Mouse (Mus musculus) layer of hippocampus, adult 8-10 months (tissue): ENCODE measurements around the gene Dlx6. TPM values are rescaled to one million over a fixed set of nuclear protein-coding genes. Genes with fewer than 3 reads are reported as not detected.

Experiments
- DNase-seq, 2 experiments: peaks; one replicate each; pipeline ENCODE4 v3.0.0; 2022; ENCODE audit warnings: low spot score in 2 of 2
- total RNA-seq, 4 experiments: library from RNA; stranded (reverse); gene quantifications; 2 replicates each; pipeline ENCODE4 v1.2.4; 2022

Gene Dlx6
- total RNA-seq, 4 experiments from 2014 or later, result 5.4 to 8.7 (median 6.5) TPM

DNA sequence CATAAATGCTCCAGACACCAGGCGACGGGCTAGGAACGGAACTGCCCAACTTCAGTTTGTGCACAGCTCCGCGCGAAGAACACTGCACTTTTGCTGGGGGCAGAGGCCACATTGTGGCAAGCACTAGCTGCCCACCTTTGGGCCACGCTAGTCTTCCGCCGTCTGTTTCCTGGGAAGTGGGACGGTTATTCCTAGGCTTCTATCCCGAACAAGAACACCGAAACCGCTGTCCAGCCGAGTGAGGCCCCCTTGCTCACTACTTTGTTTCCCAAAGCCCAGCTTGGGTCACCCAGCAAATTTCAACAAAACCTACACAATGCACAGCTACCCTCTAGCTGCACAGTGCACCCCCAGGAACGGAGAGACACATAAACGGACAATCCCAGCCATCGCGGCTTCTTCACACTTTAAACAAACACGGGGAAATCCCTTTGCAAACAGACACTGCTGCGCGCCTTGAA lies 3.2 kb upstream of the Dlx6 start:
- DNase-seq, result no peak

DNA sequence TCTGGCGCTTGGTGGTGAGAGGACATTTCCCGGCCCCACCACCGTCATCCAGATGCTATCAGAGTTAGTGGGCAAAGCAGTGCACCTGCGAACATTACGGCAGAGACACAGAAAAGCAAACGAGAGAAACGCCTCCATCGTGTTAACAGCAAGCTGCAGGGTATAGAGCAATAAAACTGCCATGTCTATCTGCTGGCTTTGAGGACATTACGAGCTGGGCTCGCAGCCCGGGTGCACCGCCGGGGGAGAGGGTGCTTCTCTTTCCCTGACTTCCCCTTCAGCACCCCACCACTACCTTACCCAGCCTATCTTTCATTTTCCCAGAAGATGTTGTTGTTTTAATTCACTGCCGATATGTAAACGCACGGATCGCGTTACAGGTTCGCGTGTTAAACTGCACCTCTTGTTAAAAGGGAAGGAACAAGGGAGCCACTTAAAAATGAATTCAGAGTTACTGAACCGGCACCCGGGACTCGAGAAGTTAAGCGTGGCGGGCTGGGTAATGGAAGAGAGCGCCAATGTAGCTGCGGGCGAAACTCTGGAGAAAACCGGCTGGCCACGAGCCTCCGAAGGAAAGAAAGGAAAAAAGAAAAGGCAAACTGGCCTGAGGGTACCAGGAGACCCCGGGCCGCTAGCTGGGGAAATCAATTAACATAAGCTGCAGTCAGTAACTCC lies 2.6 kb upstream of the Dlx6 start:
- no peak for DNase-seq

DNA sequence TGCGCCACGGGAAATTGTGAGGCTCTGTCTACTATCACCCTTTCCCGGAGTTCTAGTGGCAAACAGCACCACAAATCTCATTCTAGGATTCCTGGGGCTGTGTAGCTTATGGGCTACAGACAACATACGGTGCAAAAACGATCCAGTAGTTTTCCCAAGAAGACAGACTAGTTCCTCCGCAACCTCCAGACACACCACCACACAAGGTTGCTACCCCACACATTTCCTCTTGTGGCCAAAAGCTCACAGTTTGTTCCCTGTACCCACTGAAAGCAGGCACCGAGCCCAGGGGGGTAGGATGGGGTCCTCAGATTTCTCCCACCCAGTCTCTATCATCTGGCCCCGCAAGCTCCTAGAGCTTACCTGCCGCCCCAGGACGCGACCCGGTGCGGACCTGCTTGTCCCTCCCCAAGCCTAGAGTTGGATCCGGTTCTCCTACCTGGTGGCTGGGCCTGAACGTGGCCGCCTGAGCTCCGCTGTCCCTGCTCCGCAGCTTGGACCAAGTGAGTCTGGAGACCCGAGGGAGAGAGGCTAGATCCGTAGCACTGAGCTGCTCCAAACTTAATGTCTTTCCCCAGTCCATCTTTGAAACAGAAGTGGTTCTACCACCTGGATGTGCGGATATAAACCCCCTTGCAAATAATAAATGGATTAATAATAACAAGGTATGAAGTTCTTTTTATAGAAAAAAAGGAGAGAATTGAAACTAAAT lies 1.9 kb upstream of the Dlx6 start:
- no peak for DNase-seq

DNA sequence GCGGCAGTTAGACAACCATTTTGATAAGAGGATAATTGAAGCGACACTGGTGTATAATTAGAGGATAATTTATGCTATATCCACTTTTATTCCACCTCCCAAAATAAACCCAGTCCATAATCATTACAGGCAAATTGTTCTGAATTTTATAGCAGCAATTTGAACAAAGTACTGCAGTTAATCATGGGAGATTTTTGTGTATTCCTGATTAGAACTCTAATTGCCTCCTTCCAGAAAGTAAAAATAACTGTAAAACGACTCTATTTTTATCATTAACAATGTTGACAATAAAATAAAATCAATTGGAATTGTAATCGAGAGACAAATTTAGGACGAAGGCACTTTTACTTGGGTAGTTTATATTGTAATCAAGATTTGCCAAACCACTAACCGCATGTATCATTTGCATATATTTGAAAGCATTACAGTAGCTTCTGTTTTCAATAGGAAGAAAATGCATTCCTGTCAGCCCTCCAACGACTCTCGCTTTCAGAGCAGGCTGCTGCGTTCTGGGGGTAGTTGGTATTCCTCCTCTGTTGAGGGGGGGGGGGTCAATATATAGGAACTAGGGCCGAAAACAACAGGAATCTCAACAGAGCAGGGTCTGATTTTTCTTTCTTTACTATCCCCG lies 1.2 kb upstream of the Dlx6 start:
- DNase-seq, result no peak

DNA sequence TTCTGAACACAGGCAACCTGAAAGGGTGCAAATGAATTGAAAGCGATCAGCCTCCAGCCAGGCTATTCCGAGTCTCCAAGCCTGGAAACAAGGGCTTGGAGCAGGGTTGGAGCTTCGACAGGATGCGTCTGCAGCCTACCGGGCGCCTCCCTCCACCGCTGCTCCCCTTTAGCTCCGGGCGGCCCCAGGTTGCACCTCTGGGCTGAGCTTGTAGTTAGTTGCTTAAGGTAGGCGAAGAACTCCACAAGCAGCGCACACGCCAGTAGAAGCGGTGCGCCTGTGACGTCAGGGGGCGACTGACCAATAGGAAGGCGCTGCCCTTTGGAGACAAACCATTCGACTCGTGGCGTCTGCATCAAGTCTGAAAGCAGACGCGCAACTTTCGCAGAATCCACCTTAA lies 523 bp upstream of the Dlx6 start:
- DNase-seq, result no peak

DNA sequence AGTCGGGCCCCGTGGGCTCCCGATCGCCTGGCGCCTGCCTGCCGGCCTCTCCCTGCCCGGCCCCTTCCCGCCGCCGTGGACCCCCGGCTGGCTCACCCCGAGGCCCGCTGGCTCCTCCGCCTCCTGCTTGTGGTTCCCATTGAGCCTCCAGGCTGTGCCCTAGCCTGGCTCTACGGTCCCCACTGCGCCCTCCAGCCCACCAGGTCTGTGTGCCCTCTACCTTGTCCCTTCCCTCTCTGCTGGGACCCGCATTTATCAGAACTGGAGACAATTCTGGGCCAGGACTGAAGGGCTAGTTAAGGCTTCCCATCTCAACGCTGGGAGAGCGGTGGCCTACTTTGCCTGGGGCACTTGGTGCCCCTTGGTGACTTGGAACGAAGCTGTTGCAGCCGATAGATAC lies 821 bp downstream of the Dlx6 start:
- DNase-seq, result no peak

DNA sequence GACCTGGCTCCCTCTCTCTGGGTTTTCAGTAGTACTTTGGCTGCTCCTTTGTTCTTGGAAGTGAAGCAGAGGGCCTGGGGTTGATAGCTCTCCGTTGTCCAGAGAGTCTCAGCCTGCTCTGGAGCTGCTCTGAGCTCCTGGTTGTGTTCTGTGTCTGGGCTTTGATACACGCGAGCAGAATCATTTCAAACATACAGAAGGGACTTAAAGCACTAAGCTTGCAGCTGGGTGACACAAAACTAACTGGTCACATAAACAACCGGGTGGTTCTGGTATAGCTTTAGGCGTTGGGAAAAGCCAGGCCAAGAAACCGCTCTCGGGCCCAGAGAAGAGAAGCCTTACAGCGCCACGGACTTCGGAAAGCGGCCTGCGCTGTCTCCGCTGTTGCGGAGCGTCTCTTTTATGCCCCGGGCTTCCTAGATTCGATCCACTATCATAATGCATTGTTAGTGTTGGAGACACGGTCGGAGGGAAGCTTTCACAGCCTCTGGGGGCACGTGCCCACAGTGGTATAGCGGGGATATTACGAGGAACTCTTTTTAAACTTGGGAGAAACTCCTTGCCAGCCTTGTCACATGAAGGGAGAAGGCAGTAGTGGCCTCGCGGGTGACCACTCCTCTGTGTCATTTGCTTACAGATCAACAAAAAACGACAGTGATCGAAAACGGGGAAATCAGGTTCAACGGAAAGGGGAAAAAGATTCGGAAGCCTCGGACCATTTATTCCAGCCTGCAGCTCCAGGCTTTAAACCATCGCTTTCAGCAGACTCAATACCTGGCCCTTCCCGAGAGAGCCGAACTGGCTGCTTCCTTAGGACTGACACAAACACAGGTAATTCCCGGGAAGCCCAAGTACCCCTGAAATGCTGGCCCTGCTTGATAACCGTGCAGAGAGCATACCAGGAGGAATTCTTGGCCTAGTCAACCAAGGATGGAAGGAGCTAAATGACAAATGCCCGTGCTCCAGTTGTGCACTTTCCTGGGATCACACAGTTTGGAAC lies 1.6 kb downstream of the Dlx6 start:
- no peak for DNase-seq

DNA sequence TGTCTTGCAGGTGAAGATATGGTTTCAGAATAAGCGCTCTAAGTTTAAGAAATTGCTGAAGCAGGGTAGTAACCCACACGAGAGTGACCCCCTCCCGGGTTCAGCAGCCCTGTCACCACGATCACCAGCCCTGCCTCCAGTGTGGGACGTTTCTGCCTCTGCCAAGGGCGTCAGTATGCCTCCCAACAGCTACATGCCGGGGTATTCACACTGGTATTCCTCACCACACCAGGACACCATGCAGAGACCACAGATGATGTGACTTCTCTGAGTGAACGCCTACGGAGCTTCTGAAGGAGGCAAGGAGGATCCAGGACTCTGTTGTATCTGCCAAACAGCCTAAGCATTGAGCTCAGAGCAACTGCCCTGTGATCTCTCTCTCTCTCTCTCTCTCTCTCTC lies 3.9 kb downstream of the Dlx6 start:
- no peak for DNase-seq

DNA sequence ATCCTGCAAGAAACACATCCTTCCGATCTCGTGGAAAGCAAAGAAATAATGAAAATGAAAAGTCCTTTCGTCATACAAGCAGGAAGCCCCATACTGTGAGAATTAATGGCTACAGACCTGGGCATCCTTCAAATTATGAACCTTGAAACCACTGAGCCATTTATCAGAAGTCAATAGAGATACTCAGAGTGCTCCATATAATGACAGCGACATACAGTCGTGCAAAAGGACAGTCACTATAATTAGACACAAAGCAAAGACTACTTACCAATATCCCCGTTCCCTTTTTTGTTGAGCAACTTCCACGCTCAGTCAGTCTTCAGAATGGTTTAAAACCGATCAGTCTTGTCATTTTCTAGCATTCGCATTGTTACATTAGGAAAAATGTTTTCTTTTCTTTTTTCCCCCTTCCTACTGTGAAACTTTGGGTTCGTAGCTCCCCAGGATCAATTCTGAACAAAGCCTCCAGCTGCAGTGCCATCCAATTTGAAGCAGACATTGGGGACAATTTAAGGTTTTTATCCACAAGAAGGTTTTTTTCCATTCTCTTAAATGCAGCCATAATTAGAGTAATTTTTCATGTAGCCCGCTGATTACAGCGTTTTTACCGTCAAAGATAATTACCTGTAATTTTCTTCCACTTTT lies 6.0 kb downstream of the Dlx6 start:
- no peak for DNase-seq

DNA sequence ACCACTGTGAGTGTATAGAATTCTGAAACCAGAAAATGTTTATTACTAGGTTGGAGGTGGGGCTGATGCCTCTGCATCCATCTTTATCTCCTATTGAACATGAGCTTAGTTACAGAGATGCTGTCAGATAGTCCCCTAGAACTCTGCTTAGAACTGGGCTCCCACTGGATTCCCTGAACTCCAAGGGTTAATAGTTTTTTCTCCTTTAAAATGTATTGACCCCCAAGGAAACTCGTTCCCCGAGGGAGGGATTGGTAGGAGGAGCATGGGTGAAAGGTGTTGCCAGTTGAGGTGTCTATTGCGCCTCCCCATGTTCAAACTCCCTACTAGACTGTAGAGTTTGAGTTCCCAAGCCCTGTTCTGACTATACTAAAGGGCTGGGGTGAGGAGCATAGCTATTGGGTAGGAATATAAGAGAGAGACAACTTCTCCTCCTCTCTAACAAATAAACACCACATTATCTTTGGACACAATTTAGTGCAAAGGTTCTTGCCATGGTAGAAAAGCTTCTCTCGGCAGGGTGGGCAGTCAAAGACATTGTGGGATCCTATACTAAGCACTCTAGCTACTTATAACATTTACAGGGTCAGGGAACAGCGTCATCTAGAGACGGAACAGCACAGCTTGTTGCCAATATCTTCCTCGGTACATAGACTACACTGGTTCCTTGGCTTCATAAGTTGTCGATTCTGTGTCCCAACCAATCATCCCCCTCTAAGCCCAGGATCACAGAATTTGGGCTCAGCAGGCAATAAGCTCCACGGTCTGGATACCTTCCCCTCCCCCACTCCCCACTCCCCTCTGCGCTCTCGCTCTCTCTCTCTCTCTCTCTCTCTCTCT lies 7.0 kb downstream of the Dlx6 start:
- DNase-seq, result no peak

DNA sequence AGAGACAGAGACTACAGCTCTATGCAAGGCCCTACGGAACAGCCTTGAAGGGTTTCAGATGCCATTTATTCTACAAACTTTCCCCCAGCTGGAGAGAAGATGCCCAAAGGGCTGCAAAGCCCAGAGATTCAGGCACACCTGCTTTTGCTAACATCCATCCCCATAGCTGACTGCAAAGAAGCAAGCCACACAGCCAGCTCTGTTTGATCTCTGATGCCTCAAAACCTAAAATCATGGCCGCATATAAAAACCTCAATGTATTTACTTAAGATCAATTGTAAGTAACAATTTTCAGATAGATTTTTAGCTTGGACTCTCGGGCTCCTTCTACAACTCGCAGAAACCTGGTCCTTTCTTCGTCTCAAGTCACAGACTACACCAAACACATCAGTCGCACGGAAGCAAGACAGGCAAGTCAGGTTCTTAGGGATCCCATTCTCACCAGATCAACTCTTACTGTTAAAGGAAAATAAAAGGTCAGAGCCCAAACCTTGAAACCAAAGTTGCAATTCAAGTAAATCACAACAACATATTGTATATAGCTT lies 7.8 kb downstream of the Dlx6 start:
- no peak for DNase-seq

DNA sequence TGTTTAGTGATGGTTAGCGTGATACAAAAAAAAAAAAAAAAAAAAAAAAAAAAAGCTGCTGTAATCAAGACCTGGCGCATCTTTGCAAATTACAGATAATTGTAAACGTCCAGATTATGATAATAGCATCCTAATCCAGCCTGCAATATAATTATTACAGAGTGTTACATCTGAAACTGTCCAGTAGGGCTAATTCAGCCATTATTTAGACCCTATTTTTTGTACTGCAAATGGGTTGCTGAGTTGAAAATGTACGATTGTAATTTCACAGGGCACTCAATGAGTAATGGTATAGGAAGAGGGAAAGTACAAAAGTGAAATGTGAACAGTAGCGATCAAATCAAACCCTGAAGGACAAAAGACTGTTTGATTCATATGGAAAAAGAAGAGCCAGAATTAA lies 8.6 kb downstream of the Dlx6 start:
- DNase-seq, result no peak

DNA sequence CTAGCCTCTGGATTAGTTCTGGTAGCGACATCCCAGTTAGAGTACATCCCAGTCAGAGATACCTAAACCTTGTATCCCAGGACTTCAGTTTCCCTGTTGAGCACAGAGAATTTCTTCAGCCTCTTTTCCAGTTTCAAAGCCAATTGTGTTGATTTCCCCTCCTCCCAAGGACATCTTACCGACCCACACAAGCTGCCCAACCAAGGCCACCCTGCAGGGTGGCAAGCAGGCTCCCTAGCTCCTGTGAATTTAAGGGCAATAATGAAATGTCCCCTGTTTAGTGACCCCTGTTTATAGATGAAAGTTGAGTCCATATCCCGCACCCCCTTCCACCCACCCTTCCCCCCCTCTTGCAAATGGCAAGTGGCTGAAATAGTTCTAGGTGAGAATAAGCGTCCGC lies 9.7 kb downstream of the Dlx6 start:
- no peak for DNase-seq

DNA sequence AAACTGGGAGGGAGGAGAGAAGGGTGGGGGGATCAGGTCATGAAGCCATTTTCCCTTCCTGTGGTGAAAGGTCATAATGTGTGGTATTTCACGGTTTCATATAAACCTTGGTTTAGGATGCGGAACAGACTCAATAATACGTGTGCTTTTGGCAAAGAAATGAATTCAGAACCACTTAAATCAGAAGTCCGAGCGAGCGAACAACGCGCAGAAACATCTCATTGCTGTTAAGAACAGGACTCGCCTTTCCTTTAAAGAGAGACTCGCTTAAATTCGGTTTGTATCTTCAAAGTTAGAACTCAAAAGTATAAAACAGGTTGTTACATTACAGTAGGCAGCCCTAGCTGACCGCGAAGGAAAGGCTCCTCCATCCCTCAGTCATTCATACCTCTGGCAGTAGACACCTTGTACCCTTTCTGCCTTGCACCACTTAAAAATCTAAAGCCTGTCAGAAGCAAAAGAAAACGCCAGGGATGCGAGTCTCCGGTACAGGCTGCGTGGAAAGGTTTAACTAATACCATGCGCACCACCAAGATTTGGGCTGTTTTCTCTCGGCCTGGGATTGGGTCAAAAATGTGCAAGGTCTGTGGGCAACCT lies 10.4 kb downstream of the Dlx6 start:
- no peak for DNase-seq

DNA sequence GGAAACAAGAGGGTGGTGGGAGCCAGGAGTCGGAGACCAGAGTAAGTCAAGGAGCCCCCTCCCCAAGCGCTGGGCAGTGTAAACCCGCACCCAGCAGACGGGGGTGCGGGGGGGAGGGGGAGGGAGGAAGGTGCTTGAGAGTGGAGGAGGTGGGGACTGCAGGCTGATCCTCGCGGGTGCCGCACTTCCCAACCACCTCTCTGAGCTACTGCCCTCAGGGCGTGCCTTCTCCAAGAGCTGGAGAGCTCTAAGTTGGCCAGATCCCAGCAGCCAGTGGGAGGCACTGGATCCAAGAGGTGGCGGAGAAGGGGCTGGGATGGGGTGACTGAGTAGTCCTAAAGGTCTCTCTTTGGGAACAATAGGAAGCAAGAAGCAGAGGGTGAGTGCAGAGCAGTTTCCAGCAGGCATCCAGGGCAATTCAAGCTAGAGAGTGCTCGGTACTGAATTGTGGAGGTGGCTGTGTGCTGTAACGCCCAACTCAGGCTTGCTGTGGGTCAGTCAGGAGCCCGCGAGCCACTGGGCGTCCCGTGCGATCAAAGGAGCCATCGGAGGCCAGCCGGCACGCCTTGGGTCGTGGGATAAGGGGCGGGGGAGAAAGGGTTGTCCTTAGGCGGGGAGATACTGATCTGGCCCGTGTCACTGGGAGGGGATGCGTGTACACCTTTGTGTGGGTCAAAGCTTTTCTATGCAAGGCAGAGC lies 11.1 kb downstream of the Dlx6 start:
- no peak for DNase-seq

DNA sequence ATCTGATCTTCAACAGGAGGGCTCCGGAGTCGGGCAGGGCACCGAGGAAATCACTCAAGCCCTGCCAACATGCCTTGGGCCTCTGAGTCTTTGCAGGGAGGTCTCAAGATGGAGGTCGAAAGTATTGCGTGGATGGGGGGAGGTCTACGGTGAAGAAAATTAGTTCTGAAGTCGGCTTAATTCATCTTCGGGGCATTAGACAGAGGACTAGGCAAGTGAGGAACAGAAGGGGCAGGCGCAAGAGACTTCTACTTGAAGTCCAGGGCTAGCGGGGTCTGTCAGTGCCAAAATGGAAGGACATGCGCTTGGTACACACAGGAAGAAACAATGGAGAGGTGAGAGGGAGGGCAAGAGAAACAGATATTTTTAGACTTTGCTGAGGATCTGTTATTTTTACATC lies 12.0 kb downstream of the Dlx6 start:
- no peak for DNase-seq

DNA sequence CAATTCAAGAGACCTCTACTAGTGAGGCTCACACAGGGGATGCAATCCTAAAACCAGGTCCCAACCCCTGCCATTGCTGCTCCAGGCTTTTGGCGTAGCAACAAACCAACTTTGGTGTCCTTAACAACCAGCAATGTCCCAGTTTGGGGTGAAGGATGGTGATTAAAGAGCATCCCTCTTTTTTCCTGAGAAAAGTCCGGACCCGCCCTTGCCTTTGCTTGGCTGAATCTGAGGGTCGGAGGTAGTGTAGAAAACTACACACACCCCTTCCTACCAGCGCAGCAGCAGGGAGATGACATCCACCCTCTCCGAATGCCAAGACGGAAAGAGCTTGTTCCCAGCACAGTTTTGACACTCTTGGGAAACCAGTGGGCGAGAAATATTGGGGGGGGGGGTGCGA lies 12.5 kb downstream of the Dlx6 start:
- DNase-seq, result no peak

DNA sequence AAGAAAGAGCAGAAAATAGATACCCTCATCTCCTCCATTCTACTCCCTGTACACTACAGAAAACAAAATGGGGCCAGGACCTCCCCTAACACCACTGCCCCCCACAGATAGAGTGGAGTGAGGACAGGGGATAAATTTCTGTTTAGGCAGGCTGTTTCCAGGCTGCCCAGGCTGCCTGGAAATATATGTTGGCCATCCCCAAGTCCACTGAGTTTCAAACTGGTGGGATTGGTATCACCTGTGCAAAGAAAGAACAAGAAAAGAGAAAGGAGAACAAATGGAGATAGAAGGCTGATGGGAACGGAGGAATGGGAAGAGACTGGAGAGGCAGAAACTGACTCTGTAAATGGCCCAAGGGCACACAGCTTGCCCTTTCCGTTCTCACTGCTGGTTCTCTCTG lies 13.1 kb downstream of the Dlx6 start:
- DNase-seq, result no peak

DNA sequence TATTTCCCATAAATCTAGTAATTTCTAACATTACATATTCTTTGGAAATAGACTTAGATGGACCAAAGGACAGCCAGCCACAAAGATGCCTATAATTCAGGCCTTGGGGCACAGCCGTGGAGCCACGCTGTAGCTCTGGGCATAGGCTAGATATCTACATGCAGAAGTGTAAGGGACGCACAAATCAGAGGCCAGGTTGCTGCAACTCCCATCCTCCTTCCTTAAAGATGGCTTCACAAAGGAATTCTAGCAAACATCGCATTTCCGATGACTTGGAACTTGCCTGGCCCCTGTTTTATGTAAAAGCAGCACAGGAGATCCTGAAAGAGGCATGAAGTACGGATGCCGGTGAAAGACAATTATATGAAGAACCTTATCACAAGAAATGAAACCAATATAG lies 13.6 kb downstream of the Dlx6 start:
- DNase-seq, result no peak
